ENCODE assay signal across 11 mouse cellular contexts in genomic region chr8:126382216-126382615, GRCm38 (mm10). TPM values are rescaled to one million over a fixed set of nuclear protein-coding genes. Genes with fewer than 3 reads are reported as not detected.
DNase-seq lines count a peak whose midpoint lies in the region; ATAC-seq and TF ChIP-seq lines count a peak whose summit lies in the region.
"Had no signal": no experiment of that assay in that cellular context is flagged by ENCODE, and none has a peak within 500 bp of the region (broad histone marks: within the 10 kb centered on the region; RNA-seq: fewer than 3 reads in every experiment).

No protein-coding gene starts in this region.

- no peak for TF ChIP-seq EP300 in liver, postnatal 0 days (IDR thresholded peaks at IDR 0.05; ENCODE audit: low read depth)

- no peak overlapping the region for H3K27ac ChIP-seq in heart, embryonic 10.5 days
- H3K27ac ChIP-seq in olfactory bulb, adult 2 months (ENCODE audit: insufficient read depth, low read depth, low read length) = peak overlapping the region; percentile 80; the same call in 1 of the 2 replicates
- no peak overlapping the region for H3K27ac ChIP-seq in liver, postnatal 0 days (ENCODE audit: low read depth)
- H3K27ac ChIP-seq: left cerebral cortex, adult 2 months had no signal

- H3K4me3 ChIP-seq in heart, embryonic 10.5 days = no peak overlapping the region
- no peak overlapping the region for H3K4me3 ChIP-seq in olfactory bulb, adult 2 months (ENCODE audit: insufficient read depth, low read depth, low read length)
- H3K4me3 ChIP-seq in liver, postnatal 0 days (ENCODE audit: low read depth, low read length) = no peak overlapping the region
- H3K4me3 ChIP-seq: heart, embryonic 12.5 days; left cerebral cortex, adult 2 months had no signal

- ATAC-seq in liver, postnatal 0 days = no peak

- no peak overlapping the region for H3K4me2 ChIP-seq in liver, postnatal 0 days (ENCODE audit: low read depth, low read length)
- H3K4me2 ChIP-seq: heart, embryonic 12.5 days; liver, embryonic 11.5 days had no signal

- TF ChIP-seq CTCF in olfactory bulb, adult 2 months (IDR thresholded peaks at IDR 0.05; ENCODE audit: insufficient read depth, low read depth, low read length) = no peak
- no peak for TF ChIP-seq CTCF in liver, postnatal 0 days (IDR thresholded peaks at IDR 0.05; ENCODE audit: low read depth)

- no peaks in the 10 kb centered on the region for H3K9me3 ChIP-seq in heart, embryonic 10.5 days
- H3K9me3 ChIP-seq in liver, postnatal 0 days (ENCODE audit: low read length) = no peaks in the 10 kb centered on the region
- H3K9me3 ChIP-seq: heart, embryonic 12.5 days had no signal

- H3K4me1 ChIP-seq in heart, embryonic 10.5 days = no peaks in the 10 kb centered on the region
- H3K4me1 ChIP-seq in olfactory bulb, adult 2 months (ENCODE audit: control insufficient read depth, insufficient read depth, low read length) = peaks cover 12% of the 10 kb centered on the region
- no peaks in the 10 kb centered on the region for H3K4me1 ChIP-seq in liver, postnatal 0 days (ENCODE audit: insufficient read depth)
- H3K4me1 ChIP-seq: heart, embryonic 12.5 days had no signal

- DNase-seq in heart, postnatal 4 days = peak; percentile 23
- no peak for DNase-seq in heart, embryonic 10.5 days (ENCODE audit: low spot score)
- peak; percentile 17 for DNase-seq in ovary, postnatal 36 days (ENCODE audit: low spot score)
- DNase-seq in ovary, postnatal 14 days (ENCODE audit: low spot score) = no peak
- DNase-seq in embryo, embryonic 11.5 days (ENCODE audit: low read depth, low spot score) = peak; percentile 16
- DNase-seq in liver, postnatal 0 days = no peak
- DNase-seq in right cerebral cortex, adult 2 months (ENCODE audit: low spot score in 2 of 2) = no peak

- TF ChIP-seq POLR2A in olfactory bulb, adult 2 months (IDR thresholded peaks at IDR 0.05; ENCODE audit: insufficient read depth, low read depth, low read length) = no peak

- WGBS in heart, embryonic 10.5 days = 45% methylated on average over 14 of the region's 14 CpGs
- WGBS in olfactory bulb, adult 2 months = 59% methylated on average over 14 of the region's 14 CpGs
- 33% methylated on average over 14 of the region's 14 CpGs for WGBS in liver, postnatal 0 days (ENCODE audit: insufficient replicate concordance)

- no peak overlapping the region for H3K9ac ChIP-seq in liver, postnatal 0 days (replicated peaks)
- H3K9ac ChIP-seq: heart, embryonic 12.5 days had no signal

- no peaks in the 10 kb centered on the region for H3K36me3 ChIP-seq in heart, embryonic 10.5 days
- H3K36me3 ChIP-seq in liver, postnatal 0 days (replicated peaks; ENCODE audit: insufficient read depth, low read length) = no peaks in the 10 kb centered on the region
- H3K36me3 ChIP-seq: heart, embryonic 12.5 days had no signal

- H3K27me3 ChIP-seq in heart, embryonic 10.5 days (ENCODE audit: insufficient read depth, poor library complexity, severe bottlenecking) = no peaks in the 10 kb centered on the region
- H3K27me3 ChIP-seq in liver, postnatal 0 days (ENCODE audit: insufficient read depth, low read length) = no peaks in the 10 kb centered on the region

RNA-seq across cellular contexts. Expression of gene Coa6, which starts 40.1 kb away (rescaled TPM):
- total RNA-seq in heart, postnatal 4 days (2021) = 10 to 100 TPM; 25.6 to 25.9 TPM
- polyA plus RNA-seq in heart, embryonic 10.5 days (2016; fragmentation: Nextera tagmentation; extraction: Ambion mirVana) = 47.0 and 52.5 TPM in 2 replicates
- not detected in 2 replicates for polyA plus RNA-seq in olfactory bulb, adult 2 months (2012; ENCODE audit: insufficient read depth, insufficient read length, low replicate concordance, missing spikeins)
- 81.0 and 97.6 TPM in 2 replicates for polyA plus RNA-seq in liver, postnatal 0 days (2015; fragmentation: Nextera tagmentation; extraction: Ambion mirVana)

Comparison
In these comparisons a context has a peak if more than half of its experiments do, and no peak if none do; other contexts are left out.
1. DNase-seq: peak in heart, postnatal 4 days (single experiment), ovary, postnatal 36 days (single experiment) and embryo, embryonic 11.5 days (single experiment); none in heart, embryonic 10.5 days (single experiment), ovary, postnatal 14 days (single experiment), liver, postnatal 0 days (single experiment) and right cerebral cortex, adult 2 months (0 of 2).
2. RNA of gene Coa6, which starts 40.1 kb away (polyA plus RNA-seq): 81.0 to 97.6 TPM in liver, postnatal 0 days and 47.0 to 52.5 TPM in heart, embryonic 10.5 days; not detected in olfactory bulb, adult 2 months; every median in the first group is over 10 times any median in the second.